Mouse (Mus musculus): ENCODE results near the gene Atpaf2.

- no peak for TF ChIP-seq GATA1 (IDR thresholded peaks at IDR 0.05; ENCODE audit: borderline replicate concordance, low read length)
- no peak for TF ChIP-seq CTCF (IDR thresholded peaks at IDR 0.05; ENCODE audit: low read depth, low read length)
Measured at GRCm38 (mm10) chr11:60384762-60385421, 33.4 kb downstream of the Atpaf2 start.

Measured in G1E (cell line).